Mouse (Mus musculus) midbrain, embryonic 12.5 days (tissue): ENCODE results near the gene Rreb1. TPM values are rescaled to one million over a fixed set of nuclear protein-coding genes. Genes with fewer than 3 reads are reported as not detected.
A peak's percentile ranks its signal among the peaks of the same experiment; 100 is the strongest.

Experiments
- ATAC-seq: fragments of 200-750 bp; cut with Nextera tagmentation; 2 replicates; pipeline ENCODE4 v1.8.0; 2017; ENCODE audit warnings: low read depth, moderate TSS enrichment, moderate library complexity; ENCODE audit not compliant: low FRiP score
- H3K27ac ChIP-seq: fragments of 300-500 bp; sonication (generic); replicated peaks from 2 replicates; pipeline ENCODE4 v1.5.1; 2016; ENCODE audit warnings: mild to moderate bottlenecking
- H3K27me3 ChIP-seq: fragments of 300-500 bp; sonication (generic); 2 replicates; pipeline ENCODE4 v1.6.1; 2016; ENCODE audit warnings: mild to moderate bottlenecking
- H3K36me3 ChIP-seq: fragments of 300-500 bp; sonication (generic); 2 replicates; pipeline ENCODE4 v1.6.1; 2016
- H3K4me1 ChIP-seq: fragments of 300-500 bp; sonication (generic); 2 replicates; pipeline ENCODE4 v1.6.1; 2016
- H3K4me2 ChIP-seq: fragments of 300-500 bp; sonication (generic); replicated peaks from 2 replicates; pipeline ENCODE4 v1.6.1; 2016; ENCODE audit warnings: mild to moderate bottlenecking, moderate library complexity
- H3K4me3 ChIP-seq: fragments of 300-500 bp; sonication (generic); 2 replicates; pipeline ENCODE4 v1.5.1; 2016; ENCODE audit warnings: mild to moderate bottlenecking
- H3K9ac ChIP-seq: fragments of 300-500 bp; sonication (generic); replicated peaks from 2 replicates; pipeline ENCODE4 v1.6.1; 2016; ENCODE audit warnings: mild to moderate bottlenecking, moderate library complexity
- H3K9me3 ChIP-seq: fragments of 300-500 bp; sonication (generic); 2 replicates; pipeline ENCODE4 v1.6.1; 2016; ENCODE audit warnings: mild to moderate bottlenecking
- WGBS: fragments of 180-500 bp; shearing (Covaris S2); methylation state at CpG from one replicate; pipeline ENCODE4 v1.1.7; 2016; 5-methylcytosine and 5-hydroxymethylcytosine counted together
- polyA plus RNA-seq: library from polyadenylated mRNA; unstranded; fragments of >200 nt; fragmentation: Nextera tagmentation; extraction: Ambion mirVana; gene quantifications from 2 replicates; pipeline ENCODE4 v1.2.1, GENCODE M21; 2016

The Rreb1 gene
- polyA plus RNA-seq, 1 experiment from 2014 or later = 5.7 TPM

DNA sequence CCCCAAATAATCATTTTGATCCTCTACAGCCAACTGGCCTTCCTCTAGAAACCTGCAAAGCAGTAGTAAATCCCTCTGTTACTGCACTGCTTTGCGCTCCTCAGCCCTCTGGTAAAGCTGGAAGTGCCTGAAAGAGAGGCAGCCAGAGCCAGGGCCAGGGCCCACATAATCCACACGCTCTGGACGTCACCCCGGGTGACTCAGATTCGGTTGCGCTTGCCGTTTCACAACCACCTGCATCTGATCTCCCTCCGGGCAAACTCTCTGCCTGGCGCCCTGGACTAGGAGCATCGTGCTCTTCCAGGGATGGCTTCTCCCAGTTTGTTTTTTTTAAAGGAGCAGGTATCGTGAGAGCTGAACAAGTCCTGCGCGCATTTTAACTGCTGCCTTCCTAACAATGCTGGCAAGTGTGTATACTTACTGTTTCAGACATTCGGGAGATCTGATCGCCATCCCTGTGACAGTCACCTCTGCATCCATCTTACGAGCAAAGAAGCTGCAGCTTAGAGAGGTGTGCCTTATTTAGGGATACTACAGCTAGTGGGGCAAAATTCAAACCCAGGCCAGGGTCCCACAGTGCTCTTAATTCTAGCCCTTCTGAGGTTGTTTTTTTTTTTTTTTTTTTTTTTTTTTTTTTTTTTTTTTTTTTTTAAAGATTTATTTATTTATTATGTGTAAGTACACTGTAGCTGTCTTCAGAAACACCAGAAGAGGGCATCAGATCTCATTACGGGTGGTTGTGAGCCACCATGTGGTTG lies 69.6 kb downstream of the Rreb1 start:
- Histone ChIP-seq H3K27me3 (no peaks in the 10 kb centered on the region), H3K4me1 (no peaks in the 10 kb centered on the region), H3K4me2 (no peak overlapping the region), H3K27ac (no peak overlapping the region), H3K4me3 (no peak overlapping the region), H3K9me3 (no peaks in the 10 kb centered on the region), H3K36me3 (no peaks in the 10 kb centered on the region), H3K9ac (no peak overlapping the region)
- 59% methylated on average over 16 of the region's 17 CpGs for WGBS
- ATAC-seq = no peak

DNA sequence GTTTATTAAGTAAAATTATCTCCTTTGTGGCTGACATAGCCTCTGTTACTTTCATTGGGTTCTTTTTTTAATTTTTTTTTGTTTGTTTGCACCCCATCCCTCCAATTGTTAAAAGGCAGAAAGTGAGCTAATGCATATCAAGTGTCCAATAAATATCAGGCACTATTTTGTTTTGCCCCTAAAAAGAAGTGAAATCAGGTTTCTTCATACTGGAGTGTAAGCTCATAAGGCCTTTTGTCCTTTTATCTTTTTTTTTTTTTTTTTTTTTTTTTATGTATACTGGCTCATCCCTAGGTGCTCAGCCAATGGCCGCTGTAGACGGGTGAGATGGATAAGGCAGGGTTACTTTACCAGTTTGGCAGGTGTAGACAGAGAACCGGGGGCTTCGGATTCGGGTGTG lies 70.2 kb downstream of the Rreb1 start:
- Histone ChIP-seq H3K27me3 (no peaks in the 10 kb centered on the region), H3K9me3 (no peaks in the 10 kb centered on the region), H3K9ac (no peak overlapping the region), H3K4me2 (no peak overlapping the region), H3K27ac (no peak overlapping the region), H3K36me3 (no peaks in the 10 kb centered on the region), H3K4me1 (no peaks in the 10 kb centered on the region), H3K4me3 (no peak overlapping the region)
- WGBS = 77% methylated on average over 5 of the region's 5 CpGs
- ATAC-seq = no peak

DNA sequence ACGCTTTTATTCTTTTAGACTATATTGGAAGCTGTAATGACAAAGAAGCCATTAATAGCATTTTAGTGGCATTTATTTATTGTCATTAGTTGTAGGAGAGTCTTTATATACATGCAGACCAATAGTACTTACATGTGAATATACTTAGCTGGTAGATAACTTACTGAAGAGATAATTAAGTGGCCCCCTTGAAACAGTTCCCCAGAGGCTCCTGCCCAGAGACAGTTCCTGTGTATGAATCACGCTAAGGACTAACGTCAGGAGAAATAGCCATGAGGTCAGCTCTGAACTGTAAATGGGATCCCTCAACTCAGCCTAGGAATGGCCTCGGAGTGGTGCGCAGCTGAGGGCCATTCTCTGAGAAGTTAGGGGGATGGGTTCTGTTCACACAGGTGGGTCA lies 73.4 kb downstream of the Rreb1 start:
- Histone ChIP-seq H3K4me1 (peaks cover 11% of the 10 kb centered on the region), H3K9ac (no peak overlapping the region), H3K4me2 (no peak overlapping the region), H3K4me3 (no peak overlapping the region), H3K36me3 (no peaks in the 10 kb centered on the region), H3K9me3 (no peaks in the 10 kb centered on the region), H3K27me3 (0 out of 2 replicates have a peak, but pooled peaks cover 8% of the 10 kb centered on the region), H3K27ac (no peak overlapping the region)
- WGBS = 82% methylated on average over 5 of the region's 5 CpGs
- no peak for ATAC-seq

DNA sequence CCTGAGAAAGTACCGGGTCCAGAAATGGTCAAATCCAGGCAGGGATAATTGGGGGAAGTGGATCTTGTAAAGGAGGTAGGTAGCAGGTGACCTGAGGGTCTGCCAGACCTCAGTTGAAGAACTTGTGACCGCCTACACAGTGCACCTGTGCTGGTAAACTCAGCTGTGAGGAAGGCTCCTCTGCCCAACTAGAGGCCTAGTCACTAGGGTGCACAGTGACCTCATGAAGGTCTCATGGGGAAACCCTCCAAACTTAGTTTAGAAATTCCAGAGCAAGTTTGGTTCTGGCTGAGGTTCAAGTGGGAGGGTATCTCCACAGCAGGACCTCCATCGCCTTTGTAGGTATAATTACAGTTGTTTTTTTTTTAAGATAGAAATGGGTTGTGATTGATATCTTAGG lies 74.7 kb downstream of the Rreb1 start:
- no peaks in the 10 kb centered on the region for H3K36me3 ChIP-seq
- H3K4me3 ChIP-seq = no peak overlapping the region
- H3K27ac ChIP-seq = no peak overlapping the region
- no peak overlapping the region for H3K4me2 ChIP-seq
- H3K27me3 ChIP-seq = 0 out of 2 replicates have a peak, but pooled peaks cover 8% of the 10 kb centered on the region
- peaks cover 15% of the 10 kb centered on the region for H3K4me1 ChIP-seq
- H3K9me3 ChIP-seq = no peaks in the 10 kb centered on the region
- no peak for ATAC-seq
- WGBS = 72% methylated on average over 3 of the region's 3 CpGs
- H3K9ac ChIP-seq = no peak overlapping the region

DNA sequence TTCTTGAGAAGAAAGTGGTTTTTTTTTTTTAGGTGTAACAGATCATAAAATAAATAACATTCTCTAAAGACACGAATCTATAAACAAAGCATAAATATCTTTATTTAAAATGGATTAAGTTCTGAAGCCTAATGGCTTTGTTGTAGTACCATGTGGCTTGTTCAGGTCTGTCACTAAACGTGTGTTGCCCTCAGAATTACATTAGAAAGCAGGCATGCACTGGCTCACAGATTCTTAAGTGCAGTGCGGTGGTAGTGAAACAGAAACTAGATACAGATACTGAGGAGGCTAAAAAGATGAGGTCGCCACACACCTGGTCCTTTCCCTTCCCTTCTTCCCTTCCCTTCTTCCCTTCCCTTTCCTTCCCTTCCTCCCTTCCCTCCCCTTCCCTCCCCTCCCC lies 75.2 kb downstream of the Rreb1 start:
- Histone ChIP-seq H3K9ac (no peak overlapping the region), H3K4me3 (no peak overlapping the region), H3K36me3 (no peaks in the 10 kb centered on the region), H3K4me2 (no peak overlapping the region), H3K27me3 (peaks cover 13% of the 10 kb centered on the region; the same call in 1 of the 2 replicates), H3K27ac (no peak overlapping the region), H3K4me1 (peaks cover 21% of the 10 kb centered on the region), H3K9me3 (no peaks in the 10 kb centered on the region)
- WGBS = 67% methylated on average over 4 of the region's 4 CpGs
- ATAC-seq = no peak

DNA sequence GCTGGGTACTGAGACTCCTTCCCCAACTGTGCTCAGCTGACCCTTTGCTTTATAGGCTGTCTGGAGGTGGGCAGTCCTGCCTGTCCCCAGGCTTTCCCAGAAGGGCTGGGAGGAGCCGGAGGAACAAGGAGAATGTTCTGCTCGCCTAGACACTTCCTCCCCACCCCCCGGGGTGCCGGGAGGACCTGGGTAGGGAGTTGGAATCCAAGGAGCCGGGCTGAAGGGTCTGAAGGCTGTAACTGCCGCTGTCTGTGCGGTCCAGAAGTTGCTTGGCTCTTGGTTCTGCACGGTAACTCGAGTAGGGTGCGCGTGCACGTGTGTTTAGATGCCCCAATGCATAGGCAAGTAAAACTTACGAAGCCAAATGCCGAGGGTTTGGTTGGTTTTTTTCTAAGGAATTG lies 75.8 kb downstream of the Rreb1 start:
- Histone ChIP-seq H3K27me3 (peaks cover 18% of the 10 kb centered on the region; the same call in 1 of the 2 replicates), H3K36me3 (no peaks in the 10 kb centered on the region), H3K27ac (no peak overlapping the region), H3K9ac (no peak overlapping the region), H3K4me1 (peaks cover 23% of the 10 kb centered on the region), H3K4me2 (peak overlapping the region; percentile 32), H3K9me3 (no peaks in the 10 kb centered on the region), H3K4me3 (no peak overlapping the region)
- no peak for ATAC-seq
- 3% methylated on average over 14 of the region's 14 CpGs for WGBS

DNA sequence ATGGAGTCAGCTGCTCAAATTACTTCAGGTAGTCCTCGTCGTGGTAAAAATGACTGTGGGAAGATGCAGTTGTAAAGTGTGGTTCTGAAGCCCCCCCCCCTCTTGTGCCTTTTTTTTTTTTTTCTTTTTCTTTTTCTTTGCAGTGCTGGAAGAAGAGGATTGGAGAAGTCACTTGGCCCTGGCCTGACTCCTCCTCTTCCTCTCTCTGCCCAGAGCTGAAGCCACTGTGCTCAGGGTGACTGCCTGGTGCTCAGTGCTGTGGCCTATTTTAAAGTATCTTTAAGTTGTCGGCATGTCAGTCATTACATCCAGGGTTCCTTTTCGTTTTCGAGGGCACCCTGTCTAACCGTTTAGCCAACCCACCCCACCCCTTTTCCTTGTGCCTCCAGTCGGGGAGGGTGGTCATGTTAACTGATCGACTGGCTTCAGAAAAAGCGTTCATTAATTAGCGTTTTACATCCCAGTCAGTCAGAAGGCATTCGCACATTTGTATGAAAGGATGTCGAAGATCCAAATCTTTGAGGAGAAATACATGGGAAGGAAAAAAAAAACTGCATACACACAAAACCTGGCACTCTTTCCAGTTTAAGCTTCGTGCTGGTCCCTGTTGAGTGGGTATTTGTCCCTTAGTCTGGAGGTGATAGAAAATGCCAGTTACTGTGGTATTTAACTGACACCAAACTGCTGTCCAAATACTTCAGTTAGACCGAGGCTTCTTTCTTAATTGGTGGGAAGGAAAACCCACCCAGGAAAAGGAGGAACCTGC lies 76.4 kb downstream of the Rreb1 start:
- Histone ChIP-seq H3K27me3 (peaks cover 24% of the 10 kb centered on the region), H3K4me2 (peak overlapping the region; percentile 32), H3K36me3 (no peaks in the 10 kb centered on the region), H3K4me1 (peaks cover 23% of the 10 kb centered on the region), H3K9me3 (no peaks in the 10 kb centered on the region), H3K27ac (no peak overlapping the region), H3K4me3 (no peak overlapping the region), H3K9ac (no peak overlapping the region)
- WGBS = 13% methylated on average over 14 of the region's 14 CpGs
- no peak for ATAC-seq

DNA sequence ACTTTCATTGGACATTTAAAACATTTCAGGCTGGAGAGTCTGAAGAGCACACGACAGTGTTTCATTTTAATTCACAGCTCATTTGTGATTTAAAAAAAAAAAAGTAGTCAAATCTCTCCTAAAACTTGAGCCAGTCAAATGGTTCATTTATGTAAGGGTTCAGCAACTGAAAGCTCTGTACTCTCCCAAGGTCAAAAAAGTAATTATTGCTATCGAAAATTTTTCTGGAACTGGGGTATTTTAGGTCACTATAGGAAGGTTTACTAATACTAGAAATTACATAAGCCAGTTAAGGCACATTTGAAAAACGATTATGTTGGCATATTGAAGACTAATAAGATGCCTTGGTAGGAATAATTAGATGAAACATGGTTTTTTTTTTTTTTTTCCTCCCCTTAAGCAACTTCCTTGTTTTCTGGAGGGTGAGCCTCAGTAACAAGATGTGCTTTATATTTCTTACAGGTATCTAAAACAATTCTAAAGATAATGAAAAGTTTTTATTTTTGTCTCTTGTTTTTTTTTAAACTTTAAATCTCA lies 77.1 kb downstream of the Rreb1 start:
- no peak overlapping the region for H3K4me2 ChIP-seq
- H3K9ac ChIP-seq = no peak overlapping the region
- peaks cover 23% of the 10 kb centered on the region for H3K4me1 ChIP-seq
- H3K9me3 ChIP-seq = no peaks in the 10 kb centered on the region
- H3K36me3 ChIP-seq = no peaks in the 10 kb centered on the region
- H3K27me3 ChIP-seq = peaks cover 26% of the 10 kb centered on the region
- no peak for ATAC-seq
- H3K4me3 ChIP-seq = no peak overlapping the region
- H3K27ac ChIP-seq = no peak overlapping the region
- 63% methylated on average over 3 of the region's 3 CpGs for WGBS

DNA sequence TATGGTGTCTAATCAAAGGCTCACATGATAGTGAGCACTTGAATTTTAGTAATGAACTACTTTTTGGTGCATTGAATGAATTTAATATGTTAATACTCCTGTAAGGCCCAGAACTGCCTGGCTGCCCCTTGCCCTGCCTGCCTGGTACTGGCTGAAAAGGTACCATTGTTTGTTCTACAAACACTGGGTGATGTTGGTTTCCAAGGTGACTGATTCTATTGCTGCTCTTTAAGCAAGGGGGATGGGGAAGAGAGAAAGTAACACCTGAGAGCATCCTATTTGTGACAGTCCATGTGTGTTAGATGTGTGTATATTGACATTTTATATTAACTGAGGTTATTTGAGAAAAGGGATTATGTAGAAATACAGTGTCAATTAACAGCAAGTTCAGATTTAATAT lies 77.6 kb downstream of the Rreb1 start:
- no peaks in the 10 kb centered on the region for H3K9me3 ChIP-seq
- no peak overlapping the region for H3K9ac ChIP-seq
- H3K36me3 ChIP-seq = no peaks in the 10 kb centered on the region
- no peak overlapping the region for H3K27ac ChIP-seq
- no peak overlapping the region for H3K4me3 ChIP-seq
- no peak for ATAC-seq
- H3K4me2 ChIP-seq = no peak overlapping the region
- H3K4me1 ChIP-seq = peaks cover 23% of the 10 kb centered on the region
- H3K27me3 ChIP-seq = peaks cover 26% of the 10 kb centered on the region

DNA sequence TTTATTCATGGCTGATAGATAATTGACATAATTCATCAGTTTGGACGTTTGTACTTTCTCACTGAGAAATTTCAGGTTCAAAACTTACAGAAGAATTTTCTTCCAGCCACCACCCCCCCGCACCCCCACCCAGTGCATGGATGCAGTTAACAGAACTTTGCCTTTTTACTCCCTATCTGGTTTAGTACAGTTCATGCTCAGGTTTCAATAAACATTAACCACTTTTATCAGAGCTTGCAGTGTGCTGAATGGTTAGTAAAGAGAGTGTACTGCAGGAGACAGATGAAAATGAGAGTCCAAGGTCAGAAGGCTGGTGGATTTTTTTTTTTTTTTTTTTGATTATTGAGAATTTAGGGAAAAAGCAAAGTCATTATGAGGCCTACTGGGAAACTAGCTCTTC lies 78.3 kb downstream of the Rreb1 start:
- Histone ChIP-seq H3K9ac (no peak overlapping the region), H3K4me1 (peaks cover 23% of the 10 kb centered on the region), H3K9me3 (no peaks in the 10 kb centered on the region), H3K27me3 (peaks cover 27% of the 10 kb centered on the region), H3K4me3 (no peak overlapping the region), H3K27ac (no peak overlapping the region), H3K4me2 (peak overlapping the region; percentile 93; the same call in 1 of the 2 replicates), H3K36me3 (no peaks in the 10 kb centered on the region)
- ATAC-seq = no peak
- 61% methylated on average over 2 of the region's 2 CpGs for WGBS

DNA sequence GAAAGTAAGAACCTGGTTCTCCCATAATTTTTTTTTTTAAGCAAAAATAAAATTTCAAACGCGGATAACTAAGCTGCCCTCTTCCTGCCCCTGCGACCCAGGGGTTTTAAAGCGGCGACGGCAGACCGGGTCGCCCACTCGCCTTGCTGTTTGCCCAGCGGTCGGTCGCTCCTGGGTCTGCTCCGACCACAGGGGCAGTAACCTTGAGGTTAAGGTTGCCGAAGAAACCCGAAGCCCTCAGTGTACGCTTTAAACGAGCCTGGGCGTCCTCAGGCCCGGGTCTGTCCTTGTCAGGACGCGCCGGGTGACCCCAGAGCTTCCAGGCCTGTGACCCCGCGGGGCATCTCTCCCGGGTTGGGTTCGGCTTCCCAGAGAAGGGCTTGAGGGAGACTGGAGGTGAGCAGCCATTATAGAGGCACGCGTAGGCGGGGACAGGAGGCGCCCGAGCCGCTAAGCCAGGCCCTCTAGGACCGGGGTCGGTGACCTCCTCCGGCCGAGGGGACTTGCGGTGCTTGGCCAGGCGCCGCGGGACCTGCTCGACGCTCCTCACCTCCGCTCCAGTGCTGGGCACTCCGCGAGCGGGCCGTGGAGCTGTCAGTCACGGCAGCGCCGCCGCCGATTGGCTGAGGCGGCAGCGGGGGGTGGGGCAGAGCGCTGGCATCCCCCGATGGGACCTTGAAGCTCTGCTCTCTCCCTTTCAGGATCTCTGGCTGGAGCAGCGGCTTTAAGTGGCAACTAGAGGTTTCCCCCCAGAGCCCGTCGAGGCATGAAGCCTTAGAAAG lies 79.3 kb downstream of the Rreb1 start:
- H3K4me2 ChIP-seq = peak overlapping the region; percentile 93
- peaks cover 32% of the 10 kb centered on the region for H3K4me1 ChIP-seq
- H3K27ac ChIP-seq = no peak overlapping the region
- under 1% methylated on average over 57 of the region's 59 CpGs for WGBS
- H3K36me3 ChIP-seq = no peaks in the 10 kb centered on the region
- no peaks in the 10 kb centered on the region for H3K9me3 ChIP-seq
- ATAC-seq = peak; percentile 96
- peaks cover 31% of the 10 kb centered on the region for H3K27me3 ChIP-seq
- H3K9ac ChIP-seq = peak overlapping the region; percentile 68
- peak overlapping the region; percentile 61 for H3K4me3 ChIP-seq
